Mouse (Mus musculus): ENCODE results near the gene Prim2. TPM values are rescaled to one million over a fixed set of nuclear protein-coding genes. Genes with fewer than 3 reads are reported as not detected.

The Prim2 gene
- 2.3 TPM for polyA plus RNA-seq (2014; fragmentation: Illumina TruSeq; extraction: RNeasy Lipid Tissue Mini Kit (QIAGEN cat#74804); ENCODE audit: low read depth, low replicate concordance)

DNA sequence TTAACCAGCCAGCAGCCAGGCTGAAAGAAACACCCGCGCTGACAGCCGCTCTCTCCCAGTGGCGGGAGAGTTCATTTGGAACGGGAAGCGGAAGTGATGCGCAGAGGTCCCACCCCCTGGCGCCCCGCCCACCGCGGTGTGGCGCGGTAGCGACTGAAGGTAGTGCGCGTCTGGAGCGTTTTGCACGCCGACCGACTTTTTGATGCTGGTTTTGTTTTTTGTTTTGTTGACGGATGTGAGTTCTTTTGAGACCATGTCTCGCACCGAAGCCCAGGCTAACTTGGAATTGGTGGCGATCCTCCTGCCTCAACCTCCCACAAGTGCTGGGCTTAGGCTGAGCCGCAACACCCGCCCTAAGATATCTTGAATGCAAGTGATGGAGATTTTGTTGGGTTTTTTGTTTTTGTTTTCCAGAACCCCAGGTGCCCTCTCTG lies at the start of gene Prim2:
Prim2 (minus strand) TSS at position 88 of the 434 bp plus-strand sequence.

Other genes starting within 250 kb of the Prim2 start
- 6.6 TPM for gene Rab23, start 50.1 kb upstream of the Prim2 start, polyA plus RNA-seq (2014; fragmentation: Illumina TruSeq; extraction: RNeasy Lipid Tissue Mini Kit (QIAGEN cat#74804); ENCODE audit: low read depth, low replicate concordance)
- 50.7 TPM for gene Bag2, start 88.0 kb upstream of the Prim2 start, polyA plus RNA-seq (2014; fragmentation: Illumina TruSeq; extraction: RNeasy Lipid Tissue Mini Kit (QIAGEN cat#74804); ENCODE audit: low read depth, low replicate concordance)
- 9.8 TPM for gene Zfp451, start 144.8 kb upstream of the Prim2 start, polyA plus RNA-seq (2014; fragmentation: Illumina TruSeq; extraction: RNeasy Lipid Tissue Mini Kit (QIAGEN cat#74804); ENCODE audit: low read depth, low replicate concordance)
- gene Bend6, start 238.0 kb upstream of the Prim2 start, polyA plus RNA-seq (2014; fragmentation: Illumina TruSeq; extraction: RNeasy Lipid Tissue Mini Kit (QIAGEN cat#74804); ENCODE audit: low read depth, low replicate concordance), result 0.86 TPM
- gene Dst, start 238.4 kb upstream of the Prim2 start, polyA plus RNA-seq (2014; fragmentation: Illumina TruSeq; extraction: RNeasy Lipid Tissue Mini Kit (QIAGEN cat#74804); ENCODE audit: low read depth, low replicate concordance), result 170 TPM